Mouse (Mus musculus) kidney, postnatal 0 days (tissue): Measurements from ENCODE around the gene Nphs1. TPM values are rescaled to one million over a fixed set of nuclear protein-coding genes. Genes with fewer than 3 reads are reported as not detected.
"Not testable (repeated sequence)": the region's sequence is repeated elsewhere in the genome, so short reads cannot be mapped to it uniquely, and the experiment has no call there.

Source experiments
- ATAC-seq: fragments of 200-750 bp; cut with Nextera tagmentation; replicated peaks from 2 replicates; pipeline ENCODE4 v1.8.0; 2017; ENCODE audit warnings: low read depth, moderate number of reproducible peaks, moderate TSS enrichment, moderate library complexity; ENCODE audit not compliant: low FRiP score
- DNase-seq: peaks from one replicate; pipeline ENCODE4 v3.0.0-alpha.2; 2016; ENCODE audit warnings: low spot score
- H3K27ac ChIP-seq: fragments of 300-500 bp; sonication (generic); 2 replicates; pipeline ENCODE4 v1.5.1; 2014; ENCODE audit warnings: mild to moderate bottlenecking
- H3K27me3 ChIP-seq: fragments of 300-500 bp; sonication (generic); 2 replicates; pipeline ENCODE4 v1.6.1; 2014; ENCODE audit warnings: low read length, mixed read lengths; ENCODE audit not compliant: insufficient read depth
- H3K36me3 ChIP-seq: fragments of 300-500 bp; sonication (generic); 2 replicates; pipeline ENCODE4 v1.6.1; 2014; ENCODE audit warnings: low read length, mixed read lengths; ENCODE audit not compliant: insufficient read depth
- H3K4me1 ChIP-seq: fragments of 300-500 bp; sonication (generic); replicated peaks from 2 replicates; pipeline ENCODE4 v1.6.1; 2014; ENCODE audit warnings: antibody characterized with exemption, low read length, mixed read lengths; ENCODE audit not compliant: insufficient read depth
- H3K4me2 ChIP-seq: fragments of 300-500 bp; sonication (generic); 2 replicates; pipeline ENCODE4 v1.6.1; 2014; ENCODE audit warnings: mild to moderate bottlenecking, low read length, moderate library complexity, mixed read lengths
- H3K4me3 ChIP-seq: fragments of 300-500 bp; sonication (generic); replicated peaks from 2 replicates; pipeline ENCODE4 v1.5.1; 2014; ENCODE audit warnings: low read depth, low read length
- H3K9ac ChIP-seq: fragments of 300-500 bp; sonication (generic); 2 replicates; pipeline ENCODE4 v1.6.1; 2014; ENCODE audit warnings: low read depth, low read length
- H3K9me3 ChIP-seq: fragments of 300-500 bp; sonication (generic); replicated peaks from 2 replicates; pipeline ENCODE4 v1.6.1; 2016; ENCODE audit warnings: low read length, inconsistent platforms, mixed read lengths
- CTCF ChIP-seq: IDR thresholded peaks from 2 replicates; pipeline ENCODE4 v1.5.1; 2016; ENCODE audit warnings: antibody characterized with exemption, low read depth, mild to moderate bottlenecking, moderate library complexity
- WGBS: fragments of 180-500 bp; shearing (Covaris S2); extraction: QIAGEN DNeasy Blood & Tissue Kit; methylation state at CpG from one replicate; pipeline ENCODE4 v1.1.7; 2014; 5-methylcytosine and 5-hydroxymethylcytosine counted together
- polyA plus RNA-seq: library from polyadenylated mRNA; unstranded; fragments of >200 nt; fragmentation: Nextera tagmentation; extraction: Ambion mirVana; gene quantifications from 2 replicates; pipeline ENCODE4 v1.2.1, GENCODE M21; 2015

Nphs1 gene
- polyA plus RNA-seq, 1 experiment from 2014 or later: 3.8 TPM

- ATAC-seq: 0 out of 2 replicates have a peak, but pooled peaks have one; percentile 5
- 21% methylated on average over 4 of the region's 4 CpGs for WGBS
- H3K4me1 ChIP-seq: no peaks in the 10 kb centered on the region
- no peaks in the 10 kb centered on the region for H3K36me3 ChIP-seq
- H3K4me3 ChIP-seq: no peak overlapping the region
- TF ChIP-seq CTCF: peak; percentile 83
- no peak overlapping the region for H3K9ac ChIP-seq
- H3K9me3 ChIP-seq: no peaks in the 10 kb centered on the region
- H3K27me3 ChIP-seq: no peaks in the 10 kb centered on the region
- peak; percentile 72 for DNase-seq
- no peak overlapping the region for H3K27ac ChIP-seq
- no peak overlapping the region for H3K4me2 ChIP-seq
Observed at GRCm38 (mm10) chr7:30492765-30493164, 34.6 kb downstream of the Nphs1 start.

GRCm38 (mm10) chr7:30493401-30493931 lies 35.4 kb downstream of the Nphs1 start, which contains the start of gene Prodh2:
Prodh2 (plus strand) TSS chr7:30493622.
- Histone ChIP-seq H3K27ac (peak within 1 kb of the TSS; percentile 15; the same call in 1 of the 2 replicates), H3K4me2 (peak within 1 kb of the TSS; percentile 10; the same call in 1 of the 2 replicates), H3K4me3 (no peak within 1 kb of the TSS), H3K9me3 (no peaks in the 10 kb centered on the region), H3K36me3 (no peaks in the 10 kb centered on the region), H3K9ac (no peak within 1 kb of the TSS), H3K4me1 (no peaks in the 10 kb centered on the region), H3K27me3 (no peaks in the 10 kb centered on the region)
- ATAC-seq (peak; percentile 75), DNase-seq (no peak)
- 39% methylated on average over 11 of the region's 11 CpGs for WGBS
- peak; percentile 28; the same call in 1 of the 2 replicates for TF ChIP-seq CTCF

GRCm38 (mm10) chr7:30495506-30496042 lies 37.5 kb downstream of the Nphs1 start:
- not testable (repeated sequence) for H3K4me3 ChIP-seq
- 59% methylated on average over 4 of the region's 5 CpGs for WGBS

GRCm38 (mm10) chr7:30501159-30501558 lies 43.0 kb downstream of the Nphs1 start:
- H3K4me3 ChIP-seq, ATAC-seq, H3K4me2 ChIP-seq, H3K9ac ChIP-seq, DNase-seq, H3K9me3 ChIP-seq, H3K36me3 ChIP-seq, H3K27ac ChIP-seq, H3K4me1 ChIP-seq, H3K27me3 ChIP-seq: not testable (repeated sequence)
- TF ChIP-seq CTCF: peak; percentile 43
- 77% methylated on average over 5 of the region's 5 CpGs for WGBS

More at GRCm38 (mm10) chr7:30495506-30496042, 37.5 kb downstream of the Nphs1 start:
- not testable (repeated sequence) for H3K36me3 ChIP-seq, H3K9me3 ChIP-seq, H3K27ac ChIP-seq, H3K4me1 ChIP-seq, H3K9ac ChIP-seq, H3K4me2 ChIP-seq, DNase-seq, H3K27me3 ChIP-seq, ATAC-seq

GRCm38 (mm10) chr7:30508061-30508460 lies 49.9 kb downstream of the Nphs1 start:
- no peak overlapping the region for H3K27ac ChIP-seq
- no peak overlapping the region for H3K9ac ChIP-seq
- WGBS: 58% methylated on average over 4 of the region's 4 CpGs
- H3K36me3 ChIP-seq: no peaks in the 10 kb centered on the region
- no peaks in the 10 kb centered on the region for H3K9me3 ChIP-seq
- H3K27me3 ChIP-seq: no peaks in the 10 kb centered on the region
- H3K4me1 ChIP-seq: no peaks in the 10 kb centered on the region
- no peak for ATAC-seq
- H3K4me2 ChIP-seq: no peak overlapping the region
- no peak for DNase-seq
- H3K4me3 ChIP-seq: no peak overlapping the region
- TF ChIP-seq CTCF: no peak

- WGBS: 61% methylated on average over 24 of the region's 24 CpGs
- ATAC-seq: no peak
Observed at GRCm38 (mm10) chr7:30515003-30515760, 57.1 kb downstream of the Nphs1 start.

More at GRCm38 (mm10) chr7:30515003-30515760, 57.1 kb downstream of the Nphs1 start:
- TF ChIP-seq CTCF: no peak
- H3K9ac ChIP-seq: no peak overlapping the region
- H3K4me2 ChIP-seq: no peak overlapping the region
- no peaks in the 10 kb centered on the region for H3K27me3 ChIP-seq
- H3K9me3 ChIP-seq: no peaks in the 10 kb centered on the region
- H3K4me1 ChIP-seq: 0 out of 2 replicates have a peak, but pooled peaks cover 2% of the 10 kb centered on the region
- H3K27ac ChIP-seq: no peak overlapping the region
- DNase-seq: no peak
- no peak overlapping the region for H3K4me3 ChIP-seq
- no peaks in the 10 kb centered on the region for H3K36me3 ChIP-seq
